Mouse (Mus musculus) cerebellum, adult 2 months (tissue): Measurements from ENCODE around the gene Gtpbp6.

Source experiments
- CTCF ChIP-seq: fragments of 200-500 bp; IDR thresholded peaks from 2 replicates; pipeline ENCODE4 v1.5.1; 2011; ENCODE audit warnings: low read depth, mild to moderate bottlenecking, control low read depth, low read length, moderate library complexity, borderline replicate concordance; ENCODE audit not compliant: insufficient read depth
- POLR2A ChIP-seq: fragments of 200-500 bp; IDR thresholded peaks from 2 replicates; pipeline ENCODE4 v1.6.1; 2011; ENCODE audit warnings: low read length, control low read depth, borderline replicate concordance; ENCODE audit not compliant: insufficient read depth

DNA sequence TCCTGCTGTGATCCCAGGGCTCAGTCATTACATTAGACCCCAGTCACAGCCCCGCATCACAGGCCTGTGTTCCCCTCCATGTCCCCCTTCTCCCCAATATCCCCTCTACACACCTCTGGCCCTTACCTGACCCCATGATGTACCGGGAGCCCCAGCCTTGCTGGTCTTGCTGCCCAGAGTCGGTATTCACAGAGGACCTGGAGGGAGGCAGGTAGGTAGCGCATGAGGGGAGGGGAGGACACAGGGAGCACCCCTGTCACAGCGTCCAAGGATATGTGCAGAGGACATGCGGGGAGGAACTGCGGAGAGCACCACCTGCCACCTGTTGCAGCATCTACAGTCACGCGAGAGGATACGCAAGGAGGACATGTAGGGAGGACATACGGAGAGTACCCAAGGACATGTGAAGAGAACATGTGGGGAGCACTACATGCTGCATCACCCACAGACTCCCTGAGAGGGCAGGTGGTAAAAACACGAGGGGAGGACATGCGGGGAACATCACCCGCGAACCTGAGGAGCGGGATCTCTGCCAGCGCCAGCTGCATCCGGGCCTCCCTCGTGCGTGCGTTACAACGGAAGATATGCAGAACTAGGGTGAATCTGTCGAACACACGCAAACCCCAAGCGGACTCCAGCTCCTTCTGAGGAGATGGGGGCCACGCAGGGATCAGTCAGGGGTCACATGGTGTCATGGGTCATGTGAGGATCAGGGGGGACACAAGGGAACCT is 1.7 kb downstream of the Gtpbp6 start:
- TF ChIP-seq CTCF (no peak), POLR2A (no peak)
